Mouse (Mus musculus) brain, embryonic 14.5 days (tissue): ENCODE data around the gene AC140267.1.

Source experiments
- CTCF ChIP-seq: fragments of 200-500 bp; IDR thresholded peaks from 2 replicates; pipeline ENCODE4 v1.5.1; 2012; ENCODE audit warnings: inconsistent platforms, mild to moderate bottlenecking, moderate library complexity, borderline replicate concordance; ENCODE audit not compliant: insufficient read depth, insufficient read length; ENCODE audit errors: extremely low read depth
- POLR2A ChIP-seq: fragments of 200-500 bp; IDR thresholded peaks from 2 replicates; pipeline ENCODE4 v1.6.1; 2012; ENCODE audit warnings: mild to moderate bottlenecking, inconsistent platforms, borderline replicate concordance; ENCODE audit not compliant: poor library complexity, insufficient read depth, insufficient read length, severe bottlenecking; ENCODE audit errors: extremely low read depth

DNA sequence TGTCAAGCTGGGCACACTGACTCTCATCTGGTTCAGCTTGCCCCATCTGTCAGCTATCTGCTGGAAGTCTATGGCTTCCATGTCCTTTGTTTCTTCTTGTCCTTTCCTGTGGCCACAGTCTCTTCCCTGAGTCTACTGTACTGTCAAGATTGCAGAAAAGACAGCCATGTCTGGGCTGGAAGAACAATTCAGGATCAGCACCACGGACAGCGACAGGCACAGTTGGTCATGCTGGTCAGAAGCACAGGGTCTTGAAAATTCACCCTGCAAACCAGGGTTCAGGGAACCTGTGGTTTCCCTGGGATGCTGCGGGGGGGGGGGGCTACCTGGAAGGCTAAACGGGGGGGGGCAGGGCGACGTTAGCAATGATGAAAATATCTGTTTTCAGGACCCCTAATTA is 42.0 kb downstream of the AC140267.1 start:
- TF ChIP-seq CTCF (no peak), POLR2A (no peak)
